Mouse (Mus musculus) limb, embryonic 14.5 days (tissue): ENCODE results near the gene Igf2bp3. TPM values are rescaled to one million over a fixed set of nuclear protein-coding genes. Genes with fewer than 3 reads are reported as not detected.
A peak's percentile ranks its signal among the peaks of the same experiment; 100 is the strongest.

Source experiments
- ATAC-seq: fragments of 200-750 bp; cut with Nextera tagmentation; 2 replicates; pipeline ENCODE4 v1.8.0; 2017; ENCODE audit warnings: low read depth, moderate number of reproducible peaks, moderate TSS enrichment; ENCODE audit not compliant: low FRiP score
- DNase-seq: peaks from one replicate; pipeline ENCODE4 v3.0.0-alpha.2; 2015; ENCODE audit warnings: low spot score
- H3K27ac ChIP-seq: fragments of 300-500 bp; sonication (generic); replicated peaks from 2 replicates; pipeline ENCODE4 v1.5.1; 2014; ENCODE audit warnings: low read depth, mild to moderate bottlenecking, low read length, moderate library complexity, mixed read lengths
- H3K27me3 ChIP-seq: fragments of 300-500 bp; sonication (generic); 2 replicates; pipeline ENCODE4 v1.6.1; 2014; ENCODE audit warnings: low read length, mixed read lengths; ENCODE audit not compliant: control insufficient read depth, insufficient read depth
- H3K36me3 ChIP-seq: fragments of 300-500 bp; sonication (generic); 2 replicates; pipeline ENCODE4 v1.6.1; 2014; ENCODE audit warnings: mild to moderate bottlenecking, low read length, moderate library complexity, mixed read lengths; ENCODE audit not compliant: control insufficient read depth, insufficient read depth
- H3K4me1 ChIP-seq: fragments of 300-500 bp; sonication (generic); 2 replicates; pipeline ENCODE4 v1.6.1; 2014; ENCODE audit warnings: antibody characterized with exemption, low read length, mixed read lengths; ENCODE audit not compliant: control insufficient read depth, insufficient read depth
- H3K4me2 ChIP-seq: fragments of 300-500 bp; sonication (generic); replicated peaks from 2 replicates; pipeline ENCODE4 v1.6.1; 2014; ENCODE audit warnings: low read depth, mild to moderate bottlenecking, low read length, moderate library complexity; ENCODE audit not compliant: severe bottlenecking
- H3K4me3 ChIP-seq: fragments of 300-500 bp; sonication (generic); replicated peaks from 2 replicates; pipeline ENCODE4 v1.5.1; 2014; ENCODE audit warnings: low read length
- H3K9ac ChIP-seq: fragments of 300-500 bp; sonication (generic); 2 replicates; pipeline ENCODE4 v1.6.1; 2014; ENCODE audit warnings: mild to moderate bottlenecking, low read depth, low read length, moderate library complexity; ENCODE audit not compliant: severe bottlenecking
- H3K9me3 ChIP-seq: fragments of 300-500 bp; sonication (generic); 2 replicates; pipeline ENCODE4 v1.6.1; 2016; ENCODE audit warnings: low read length; ENCODE audit not compliant: control insufficient read depth
- POLR2A ChIP-seq: fragments of 200-500 bp; IDR thresholded peaks from 2 replicates; pipeline ENCODE4 v1.8.0; 2012; ENCODE audit warnings: inconsistent platforms, mild to moderate bottlenecking, moderate library complexity, borderline replicate concordance; ENCODE audit not compliant: insufficient read depth, insufficient read length; ENCODE audit errors: extremely low read depth
- WGBS: fragments of 180-500 bp; shearing (Covaris S2); extraction: QIAGEN DNeasy Blood & Tissue Kit; methylation state at CpG from one replicate; pipeline ENCODE4 v1.1.7; 2014; 5-methylcytosine and 5-hydroxymethylcytosine counted together
- polyA plus RNA-seq, 2 experiments: library from polyadenylated mRNA; depleted of rRNA in 1 of 2; stranded (reverse) in 1 of 2; unstranded in 1 of 2; fragments of >200 nt; fragmentation: Nextera tagmentation in 1 of 2; extraction: Ambion mirVana in 1 of 2; gene quantifications; 2 replicates each; pipeline versions ENCODE4 v1.2.1 to v1.2.3; 2012 to 2014

Gene Igf2bp3
- polyA plus RNA-seq, 2 experiments: 34.6 to 60.8 TPM

- Histone ChIP-seq H3K4me3 (no peak overlapping the region), H3K4me1 (no peaks in the 10 kb centered on the region), H3K9me3 (no peaks in the 10 kb centered on the region), H3K27me3 (no peaks in the 10 kb centered on the region), H3K9ac (no peak overlapping the region), H3K36me3 (no peaks in the 10 kb centered on the region), H3K4me2 (no peak overlapping the region), H3K27ac (no peak overlapping the region)
- WGBS: 37% methylated on average over 3 of the region's 3 CpGs
- no peak for TF ChIP-seq POLR2A
- no peak for ATAC-seq
- no peak for DNase-seq
Observed at GRCm38 (mm10) chr6:49225728-49226123, 11.0 kb upstream of the Igf2bp3 start.

- DNase-seq (no peak), ATAC-seq (no peak)
- 30% methylated on average over 11 of the region's 11 CpGs for WGBS
- no peak overlapping the region for H3K27ac ChIP-seq
- TF ChIP-seq POLR2A: no peak
- H3K27me3 ChIP-seq: no peaks in the 10 kb centered on the region
- H3K9me3 ChIP-seq: no peaks in the 10 kb centered on the region
- no peak overlapping the region for H3K9ac ChIP-seq
- no peaks in the 10 kb centered on the region for H3K4me1 ChIP-seq
- no peaks in the 10 kb centered on the region for H3K36me3 ChIP-seq
- no peak overlapping the region for H3K4me2 ChIP-seq
- no peak overlapping the region for H3K4me3 ChIP-seq
Observed at GRCm38 (mm10) chr6:49224923-49225727, 10.4 kb upstream of the Igf2bp3 start.

GRCm38 (mm10) chr6:49221906-49222305 is 7.1 kb upstream of the Igf2bp3 start:
- DNase-seq (no peak), ATAC-seq (no peak)
- WGBS: 9% methylated on average over 7 of the region's 7 CpGs

GRCm38 (mm10) chr6:49219920-49220604 is 5.3 kb upstream of the Igf2bp3 start:
- Histone ChIP-seq H3K4me2 (peak overlapping the region; percentile 32), H3K9ac (0 out of 2 replicates have a peak overlapping the region, but pooled peaks have one; percentile 2), H3K4me3 (0 out of 2 replicates have a peak overlapping the region, but pooled peaks have one; percentile 1)

More at GRCm38 (mm10) chr6:49221906-49222305, 7.1 kb upstream of the Igf2bp3 start:
- no peak for TF ChIP-seq POLR2A
- Histone ChIP-seq H3K9me3 (no peaks in the 10 kb centered on the region), H3K9ac (no peak overlapping the region), H3K36me3 (no peaks in the 10 kb centered on the region), H3K27me3 (no peaks in the 10 kb centered on the region), H3K4me1 (no peaks in the 10 kb centered on the region), H3K4me2 (no peak overlapping the region), H3K27ac (no peak overlapping the region), H3K4me3 (no peak overlapping the region)

GRCm38 (mm10) chr6:49219001-49219560 is 4.3 kb upstream of the Igf2bp3 start:
- ATAC-seq (no peak), DNase-seq (no peak)
- no peaks in the 10 kb centered on the region for H3K36me3 ChIP-seq
- H3K27me3 ChIP-seq: no peaks in the 10 kb centered on the region
- no peak overlapping the region for H3K27ac ChIP-seq
- 12% methylated on average over 4 of the region's 4 CpGs for WGBS
- H3K4me1 ChIP-seq: no peaks in the 10 kb centered on the region
- no peak for TF ChIP-seq POLR2A
- no peak overlapping the region for H3K9ac ChIP-seq
- H3K9me3 ChIP-seq: no peaks in the 10 kb centered on the region
- no peak overlapping the region for H3K4me3 ChIP-seq
- H3K4me2 ChIP-seq: no peak overlapping the region

More at GRCm38 (mm10) chr6:49219920-49220604, 5.3 kb upstream of the Igf2bp3 start:
- 4% methylated on average over 16 of the region's 16 CpGs for WGBS
- DNase-seq (no peak), ATAC-seq (no peak)
- H3K27me3 ChIP-seq: no peaks in the 10 kb centered on the region
- H3K4me1 ChIP-seq: no peaks in the 10 kb centered on the region
- TF ChIP-seq POLR2A: no peak
- H3K36me3 ChIP-seq: no peaks in the 10 kb centered on the region
- H3K27ac ChIP-seq: no peak overlapping the region
- H3K9me3 ChIP-seq: no peaks in the 10 kb centered on the region
